Mouse (Mus musculus) CH12.LX (cell line): ENCODE measurements around the gene Creg1. TPM values are rescaled to one million over a fixed set of nuclear protein-coding genes. Genes with fewer than 3 reads are reported as not detected.
A peak's percentile ranks its signal among the peaks of the same experiment; 100 is the strongest.

Experiments
- DNase-seq: peaks from one replicate; pipeline ENCODE4 v3.0.0-alpha.2; 2013; ENCODE audit errors: extremely low read depth
- H3K27ac ChIP-seq: 2 replicates; pipeline ENCODE4 v1.5.1; 2012; ENCODE audit warnings: low read depth, mild to moderate bottlenecking, control low read depth, moderate library complexity; ENCODE audit not compliant: insufficient read depth
- H3K27me3 ChIP-seq: replicated peaks from 2 replicates; pipeline ENCODE3; 2012; ENCODE audit warnings: inconsistent platforms
- H3K36me3 ChIP-seq, 2 experiments: replicated peaks in 1 of 2; 2 replicates each; pipeline versions ENCODE3 to v1.6.1; 2012; ENCODE audit warnings: inconsistent platforms in 1 of 2, low read length in 1 of 2, mild to moderate bottlenecking in 1 of 2, mixed read lengths in 1 of 2, moderate library complexity in 1 of 2; ENCODE audit not compliant: control insufficient read depth in 1 of 2, insufficient read depth in 1 of 2
- H3K4me1 ChIP-seq, 2 experiments: 2 replicates each; pipeline ENCODE4 v1.6.1; 2012; ENCODE audit warnings: inconsistent platforms in 1 of 2, moderate library complexity in 1 of 2; ENCODE audit not compliant: insufficient read depth in 2 of 2, control insufficient read depth in 1 of 2
- H3K4me2 ChIP-seq: 2 replicates; pipeline ENCODE4 v1.6.1; 2012; ENCODE audit warnings: low read depth, mild to moderate bottlenecking, control low read depth; ENCODE audit not compliant: poor library complexity, insufficient read depth, severe bottlenecking
- H3K4me3 ChIP-seq, 3 experiments: fragments of 150-350 bp in 1 of 3; sonication (generic) in 1 of 3; replicated peaks in 1 of 3; 2 replicates each; pipeline versions ENCODE3 to v1.5.1; 2011 to 2012; ENCODE audit warnings: low read depth in 2 of 3, low read length in 2 of 3, mild to moderate bottlenecking in 2 of 3, moderate library complexity in 2 of 3, control low read depth in 1 of 3, improper control_type of control experiment in 1 of 3, inconsistent platforms in 1 of 3, mixed read lengths in 1 of 3; ENCODE audit not compliant: poor library complexity in 1 of 3
- H3K79me2 ChIP-seq: replicated peaks from 2 replicates; pipeline ENCODE4 v1.6.1; 2012; ENCODE audit warnings: mild to moderate bottlenecking, moderate library complexity; ENCODE audit not compliant: control insufficient read depth, poor library complexity, insufficient read depth, severe bottlenecking; ENCODE audit errors: extremely low read depth
- H3K9ac ChIP-seq: 2 replicates; pipeline ENCODE4 v1.6.1; 2012; ENCODE audit warnings: low read depth, mild to moderate bottlenecking, control low read depth, moderate library complexity; ENCODE audit not compliant: insufficient read depth
- H3K9me3 ChIP-seq: replicated peaks from 2 replicates; pipeline ENCODE3; 2012; ENCODE audit warnings: low read length, inconsistent platforms, mixed read lengths
- BHLHE40 ChIP-seq: IDR thresholded peaks from 2 replicates; pipeline ENCODE4 v1.6.1; 2011; ENCODE audit warnings: mild to moderate bottlenecking, low read depth, low read length, improper control_type of control experiment
- CHD1 ChIP-seq: IDR thresholded peaks from 2 replicates; pipeline ENCODE4 v1.6.1; 2012; ENCODE audit warnings: low read depth, low read length, improper control_type of control experiment, inconsistent platforms
- CHD2 ChIP-seq: IDR thresholded peaks from 2 replicates; pipeline ENCODE4 v1.6.1; 2011; ENCODE audit warnings: low read length, improper control_type of control experiment
- ELF1 ChIP-seq: IDR thresholded peaks from 2 replicates; pipeline ENCODE4 v1.6.1; 2014; ENCODE audit warnings: low read depth, mild to moderate bottlenecking, inconsistent platforms, low read length, improper control_type of control experiment
- GABPA ChIP-seq: IDR thresholded peaks from 2 replicates; pipeline ENCODE4 v1.6.1; 2012; ENCODE audit warnings: low read depth, low read length, improper control_type of control experiment, inconsistent platforms; ENCODE audit not compliant: insufficient replicate concordance
- HCFC1 ChIP-seq: IDR thresholded peaks from 2 replicates; pipeline ENCODE4 v1.6.1; 2012; ENCODE audit warnings: low read depth, mild to moderate bottlenecking, inconsistent platforms, low read length, improper control_type of control experiment
- IRF4 ChIP-seq: IDR thresholded peaks from 2 replicates; pipeline ENCODE4 v1.6.1; 2014; ENCODE audit warnings: low read depth, mild to moderate bottlenecking, inconsistent platforms, low read length, improper control_type of control experiment
- JUN ChIP-seq: IDR thresholded peaks from 2 replicates; pipeline ENCODE4 v1.6.1; 2011; ENCODE audit warnings: low read depth, mild to moderate bottlenecking, low read length, improper control_type of control experiment, moderate library complexity; ENCODE audit not compliant: insufficient read depth
- MAFK ChIP-seq: IDR thresholded peaks from 2 replicates; pipeline ENCODE4 v1.6.1; 2011; ENCODE audit warnings: low read length, improper control_type of control experiment; ENCODE audit not compliant: insufficient replicate concordance
- MXI1 ChIP-seq: IDR thresholded peaks from 2 replicates; pipeline ENCODE4 v1.6.1; 2011; ENCODE audit warnings: mild to moderate bottlenecking, low read depth, low read length, improper control_type of control experiment
- NELFE ChIP-seq: IDR thresholded peaks from 2 replicates; pipeline ENCODE4 v1.6.1; 2011; ENCODE audit warnings: low read depth, low read length, improper control_type of control experiment
- NRF1 ChIP-seq: IDR thresholded peaks from 2 replicates; pipeline ENCODE4 v1.6.1; 2014; ENCODE audit warnings: low read depth, mild to moderate bottlenecking, inconsistent platforms, low read length, improper control_type of control experiment, moderate library complexity
- PAX5 ChIP-seq: IDR thresholded peaks from 2 replicates; pipeline ENCODE4 v1.6.1; 2012; ENCODE audit warnings: low read length, inconsistent platforms, mixed read lengths
- POLR2A ChIP-seq: IDR thresholded peaks from 2 replicates; pipeline ENCODE4 v1.6.1; 2011; ENCODE audit warnings: low read depth, mild to moderate bottlenecking, improper control_type of control experiment, low read length
- POLR2AphosphoS2 ChIP-seq: IDR thresholded peaks from 2 replicates; pipeline ENCODE4 v1.6.1; 2011; ENCODE audit warnings: low read depth, low read length, improper control_type of control experiment
- SIN3A ChIP-seq: IDR thresholded peaks from 2 replicates; pipeline ENCODE4 v1.6.1; 2012; ENCODE audit warnings: low read length, improper control_type of control experiment, inconsistent platforms
- SMC3 ChIP-seq: IDR thresholded peaks from 2 replicates; pipeline ENCODE4 v1.6.1; 2011; ENCODE audit warnings: low read depth, low read length, improper control_type of control experiment
- TCF12 ChIP-seq: IDR thresholded peaks from 2 replicates; pipeline ENCODE4 v1.6.1; 2014; ENCODE audit warnings: low read depth, mild to moderate bottlenecking, inconsistent platforms, low read length, improper control_type of control experiment
- UBTF ChIP-seq: IDR thresholded peaks from 2 replicates; pipeline ENCODE4 v1.6.1; 2012; ENCODE audit warnings: low read depth, mild to moderate bottlenecking, inconsistent platforms, low read length, improper control_type of control experiment, moderate library complexity
- USF1 ChIP-seq: IDR thresholded peaks from 2 replicates; pipeline ENCODE4 v1.6.1; 2014; ENCODE audit warnings: low read depth, mild to moderate bottlenecking, inconsistent platforms, low read length, improper control_type of control experiment
- USF2 ChIP-seq: conservative IDR thresholded peaks from 2 replicates; pipeline ENCODE4 v1.6.1; 2011; ENCODE audit warnings: low read depth, low read length, improper control_type of control experiment
- ZC3H11A ChIP-seq: IDR thresholded peaks from 2 replicates; pipeline ENCODE4 v1.6.1; 2012; ENCODE audit warnings: low read depth, mild to moderate bottlenecking, inconsistent platforms, low read length, improper control_type of control experiment
- ZMIZ1 ChIP-seq: IDR thresholded peaks from 2 replicates; pipeline ENCODE4 v1.6.1; 2012; ENCODE audit warnings: low read depth, mild to moderate bottlenecking, inconsistent platforms, low read length, improper control_type of control experiment
- dilution Hi-C: fragments of 300-500 bp; cut with MboI; formaldehyde crosslinking; loops from 2 replicates; pipeline ENCODE4 v1.14.3; 2020; ENCODE audit warnings: low sequenced_read_pairs; ENCODE audit not compliant: extremely low pct_unique_long_range_greater_than_20kb, extremely low pct_ligation_motif_present
- in situ Hi-C: fragments of 300-500 bp; cut with MboI; formaldehyde crosslinking; loops from 3 replicates; pipeline ENCODE4 v1.14.3; 2019; ENCODE audit warnings: low sequenced_read_pairs, low pct_ligation_motif_present, low pct_unique_long_range_greater_than_20kb, mixed read lengths
- polyA plus RNA-seq: library from polyadenylated mRNA; unstranded; fragments of >175 nt; gene quantifications from 2 replicates; pipeline ENCODE4 v1.2.1, GENCODE M21; 2012; ENCODE audit warnings: low read depth; ENCODE audit not compliant: insufficient read length
- total RNA-seq, 2 experiments: library from RNA; depleted of rRNA; stranded (reverse); fragments of 300-350 nt in 1 of 2; fragments of >200 nt in 1 of 2; gene quantifications; 2 replicates each; pipeline ENCODE4 v1.2.3; 2012 to 2014

Creg1 gene
- 22.3 and 23.3 TPM in 2 replicates for total RNA-seq (2012; rRNA removed)
- total RNA-seq (2014; rRNA removed), result 44.3 and 56.6 TPM in 2 replicates
- polyA plus RNA-seq, result 38.2 and 49.1 TPM in 2 replicates

DNA sequence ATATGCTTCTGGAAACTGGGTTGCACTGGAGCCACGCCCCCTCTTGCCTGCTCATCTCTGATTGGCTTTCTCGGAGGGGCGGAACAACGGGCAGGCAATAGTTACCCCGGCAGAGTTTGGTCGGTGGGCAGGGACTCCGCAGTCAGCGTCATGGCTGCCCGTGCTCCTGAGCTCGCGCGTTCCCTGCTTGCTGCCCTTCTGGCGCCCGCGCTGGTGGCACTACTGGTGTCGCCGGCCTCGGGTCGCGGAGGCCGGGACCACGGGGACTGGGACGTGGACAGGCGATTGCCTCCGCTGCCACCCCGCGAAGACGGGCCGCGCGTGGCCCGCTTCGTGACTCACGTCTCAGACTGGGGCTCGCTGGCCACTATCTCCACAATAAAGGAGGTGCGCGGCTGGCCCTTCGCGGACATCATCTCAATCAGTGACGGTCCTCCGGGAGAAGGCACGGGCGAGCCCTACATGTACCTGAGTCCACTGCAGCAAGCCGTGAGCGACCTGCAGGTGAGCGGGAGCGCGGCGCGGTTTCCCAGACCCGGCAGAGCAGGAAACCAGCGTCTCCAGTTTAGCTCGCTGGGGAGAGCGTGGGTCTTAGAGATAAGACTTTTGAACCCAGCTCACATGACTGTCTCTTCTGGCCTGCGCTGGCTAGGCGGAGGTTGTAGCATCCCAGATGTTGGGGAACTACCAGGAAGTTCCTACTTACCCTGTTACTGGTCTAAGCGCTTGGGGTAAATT is at the start of gene Creg1:
Gene Creg1 (plus strand): TSS at position 112 of the 738 bp plus-strand sequence.
- peak within 1 kb of the TSS; percentile 77 for H3K4me2 ChIP-seq
- TF ChIP-seq ZC3H11A, result no peak
- TF ChIP-seq CHD1, result no peak
- no peak for TF ChIP-seq IRF4
- no peak for TF ChIP-seq MAFK
- no peak for TF ChIP-seq JUN
- peak; percentile 83 for TF ChIP-seq NELFE
- no peak; the same call in 1 of the 2 replicates for TF ChIP-seq UBTF
- no peak for TF ChIP-seq PAX5
- TF ChIP-seq GABPA, result no peak
- peak; percentile 51 for TF ChIP-seq NRF1
- peak; percentile 40; the same call in 1 of the 2 replicates for TF ChIP-seq SIN3A
- peak; percentile 79 for TF ChIP-seq TCF12
- TF ChIP-seq ZMIZ1, result peak; percentile 86
- peak; percentile 26; the same call in 1 of the 2 replicates for TF ChIP-seq BHLHE40
- TF ChIP-seq ELF1, result peak; percentile 59; the same call in 1 of the 2 replicates
- TF ChIP-seq SMC3, result no peak
- peak; percentile 94 for TF ChIP-seq POLR2A
- TF ChIP-seq USF1, result no peak
- no peak for TF ChIP-seq POLR2AphosphoS2
- TF ChIP-seq MXI1, result peak; percentile 66
- no peaks in the 10 kb centered on the region for H3K9me3 ChIP-seq
- dilution Hi-C loops, result no loop called here
- in situ Hi-C loops, result no loop called here
- H3K27ac ChIP-seq, result no peak within 1 kb of the TSS
- peak; percentile 95 for DNase-seq
- peaks cover 5 to 34% of the 10 kb centered on the region in 2 experiments for H3K4me1 ChIP-seq
- peak within 1 kb of the TSS; percentile 77 to 88 (median 80) for H3K4me3 ChIP-seq
- no peaks in the 10 kb centered on the region for H3K79me2 ChIP-seq
- peaks cover 0 to 2% of the 10 kb centered on the region in 2 experiments for H3K36me3 ChIP-seq
- no peaks in the 10 kb centered on the region for H3K27me3 ChIP-seq
- peak within 1 kb of the TSS; percentile 49 for H3K9ac ChIP-seq

DNA sequence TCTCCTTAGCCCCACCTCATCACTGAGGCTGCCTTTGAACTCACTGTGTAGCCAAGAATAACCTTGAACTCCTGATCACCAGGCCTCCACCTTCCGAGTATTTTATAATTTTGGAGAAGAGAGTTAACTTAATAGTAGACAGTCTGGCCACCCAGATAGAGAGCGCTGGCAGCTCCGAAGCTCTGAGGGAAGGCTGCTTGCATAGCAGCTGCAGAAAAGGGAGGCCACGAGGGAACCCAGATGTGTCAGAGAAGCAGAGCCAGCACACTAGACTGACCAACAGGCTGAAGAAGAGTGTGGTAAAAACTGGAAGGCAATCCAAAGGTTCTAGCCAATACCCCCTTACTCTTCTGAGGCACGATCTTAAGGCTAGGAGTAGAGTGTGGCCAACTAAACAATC is 49.7 kb upstream of the Creg1 start:
- in situ Hi-C loops, result no loop called here
- TF ChIP-seq USF2 (no peak), HCFC1 (no peak), CHD2 (no peak)
- H3K9ac ChIP-seq, result no peak overlapping the region
- dilution Hi-C loops, result no loop called here
- H3K4me3 ChIP-seq, result no peak overlapping the region
- H3K9me3 ChIP-seq, result no peaks in the 10 kb centered on the region
- no peaks in the 10 kb centered on the region for H3K27me3 ChIP-seq
- H3K4me1 ChIP-seq, result peaks cover 26 to 74% of the 10 kb centered on the region in 2 experiments
- no peak for DNase-seq
- H3K27ac ChIP-seq, result no peak overlapping the region
- no peak overlapping the region for H3K4me2 ChIP-seq
- H3K36me3 ChIP-seq, result no peaks in the 10 kb centered on the region
- no peaks in the 10 kb centered on the region for H3K79me2 ChIP-seq
